Mouse (Mus musculus) heart, postnatal 0 days (tissue): ENCODE measurements around the gene Med8. TPM values are rescaled to one million over a fixed set of nuclear protein-coding genes. Genes with fewer than 3 reads are reported as not detected.

Experiments
- ATAC-seq: fragments of 200-750 bp; cut with Nextera tagmentation; 2 replicates; pipeline ENCODE4 v1.8.0; 2017; ENCODE audit warnings: low read depth, moderate number of reproducible peaks, moderate library complexity; ENCODE audit not compliant: insufficient read depth
- DNase-seq: peaks from one replicate; pipeline ENCODE4 v3.0.0-alpha.2; 2016; ENCODE audit warnings: low spot score
- H3K27ac ChIP-seq: fragments of 300-500 bp; sonication (generic); 2 replicates; pipeline ENCODE4 v1.5.1; 2014; ENCODE audit warnings: low read depth, mild to moderate bottlenecking
- H3K27me3 ChIP-seq: fragments of 300-500 bp; sonication (generic); 2 replicates; pipeline ENCODE4 v1.6.1; 2014; ENCODE audit warnings: low read length, mixed read lengths; ENCODE audit not compliant: control insufficient read depth, insufficient read depth
- H3K36me3 ChIP-seq: fragments of 300-500 bp; sonication (generic); replicated peaks from 2 replicates; pipeline ENCODE4 v1.6.1; 2014; ENCODE audit warnings: low read length, mixed read lengths; ENCODE audit not compliant: control insufficient read depth, insufficient read depth
- H3K4me1 ChIP-seq: fragments of 300-500 bp; sonication (generic); 2 replicates; pipeline ENCODE4 v1.6.1; 2014; ENCODE audit warnings: antibody characterized with exemption; ENCODE audit not compliant: control insufficient read depth, insufficient read depth
- H3K4me2 ChIP-seq: fragments of 300-500 bp; sonication (generic); 2 replicates; pipeline ENCODE4 v1.6.1; 2014; ENCODE audit warnings: low read depth, mild to moderate bottlenecking, low read length, moderate library complexity
- H3K4me3 ChIP-seq: fragments of 300-500 bp; sonication (generic); 2 replicates; pipeline ENCODE4 v1.5.1; 2014; ENCODE audit warnings: low read depth, low read length
- H3K9ac ChIP-seq: fragments of 300-500 bp; sonication (generic); replicated peaks from 2 replicates; pipeline ENCODE4 v1.6.1; 2014; ENCODE audit warnings: low read depth, low read length, mixed read lengths
- H3K9me3 ChIP-seq: fragments of 300-500 bp; sonication (generic); replicated peaks from 2 replicates; pipeline ENCODE4 v1.6.1; 2016; ENCODE audit warnings: low read length; ENCODE audit not compliant: control insufficient read depth
- CTCF ChIP-seq: IDR thresholded peaks from 2 replicates; pipeline ENCODE4 v1.5.1; 2016; ENCODE audit warnings: antibody characterized with exemption, control low read depth, low read depth
- EP300 ChIP-seq: IDR thresholded peaks from 2 replicates; pipeline ENCODE4 v1.6.1; 2016; ENCODE audit warnings: antibody characterized with exemption, low read depth
- WGBS: fragments of 180-500 bp; shearing (Covaris S2); extraction: QIAGEN DNeasy Blood & Tissue Kit; methylation state at CpG from one replicate; pipeline ENCODE4 v1.1.7; 2014; 5-methylcytosine and 5-hydroxymethylcytosine counted together
- polyA plus RNA-seq: library from polyadenylated mRNA; unstranded; fragments of >200 nt; fragmentation: Nextera tagmentation; extraction: Ambion mirVana; gene quantifications from 2 replicates; pipeline ENCODE4 v1.2.1, GENCODE M21; 2015
- total RNA-seq: library from RNA; depleted of rRNA; stranded (reverse); fragments of >200 nt; gene quantifications from 2 replicates; pipeline ENCODE4 v1.2.3, GENCODE M21; 2014; ENCODE audit warnings: low replicate concordance

The Med8 gene
- total and polyA plus RNA-seq, 2 experiments from 2014 or later = 17.3 to 58.8 TPM

GRCm38 (mm10) chr4:118432332-118432731 lies 23.2 kb downstream of the Med8 start:
- no peak overlapping the region for H3K4me3 ChIP-seq
- peaks cover 46% of the 10 kb centered on the region for H3K4me1 ChIP-seq
- H3K27ac ChIP-seq = no peak overlapping the region
- DNase-seq (no peak), ATAC-seq (no peak)
- H3K9me3 ChIP-seq = no peaks in the 10 kb centered on the region
- peaks cover 47% of the 10 kb centered on the region for H3K36me3 ChIP-seq
- 86% methylated on average over 8 of the region's 8 CpGs for WGBS
- no peaks in the 10 kb centered on the region for H3K27me3 ChIP-seq
- H3K9ac ChIP-seq = no peak overlapping the region
- TF ChIP-seq EP300 (no peak), CTCF (no peak)
- no peak overlapping the region for H3K4me2 ChIP-seq

GRCm38 (mm10) chr4:118436820-118437603 lies 27.9 kb downstream of the Med8 start, which contains the start of gene Cdc20:
TSS of gene Cdc20 (minus strand) at chr4:118437352.
- H3K4me1 ChIP-seq = peaks cover 37% of the 10 kb centered on the region
- no peaks in the 10 kb centered on the region for H3K27me3 ChIP-seq
- H3K9ac ChIP-seq = peak within 1 kb of the TSS; percentile 80
- H3K27ac ChIP-seq = peak within 1 kb of the TSS; percentile 88
- peaks cover 27% of the 10 kb centered on the region for H3K36me3 ChIP-seq
- peak within 1 kb of the TSS; percentile 66 for H3K4me3 ChIP-seq
- under 1% methylated on average over 67 of the region's 67 CpGs for WGBS
- TF ChIP-seq CTCF (no peak), EP300 (peak; percentile 20; the same call in 1 of the 2 replicates)
- H3K9me3 ChIP-seq = no peaks in the 10 kb centered on the region
- ATAC-seq = peak; percentile 96
- peak within 1 kb of the TSS; percentile 97 for H3K4me2 ChIP-seq
- peak; percentile 98 for DNase-seq

- H3K27ac ChIP-seq = peak overlapping the region; percentile 88
- H3K36me3 ChIP-seq = peaks cover 18% of the 10 kb centered on the region
- no peaks in the 10 kb centered on the region for H3K27me3 ChIP-seq
- peak overlapping the region; percentile 97 for H3K4me2 ChIP-seq
- peak; percentile 22 for ATAC-seq
- peak; percentile 61 for DNase-seq
- 7% methylated on average over 12 of the region's 12 CpGs for WGBS
- TF ChIP-seq CTCF (no peak), EP300 (no peak; the same call in 1 of the 2 replicates)
- peaks cover 37% of the 10 kb centered on the region for H3K4me1 ChIP-seq
- peak overlapping the region; percentile 80 for H3K9ac ChIP-seq
- peak overlapping the region; percentile 66 for H3K4me3 ChIP-seq
- H3K9me3 ChIP-seq = no peaks in the 10 kb centered on the region
These were observed 28.7 kb downstream of the Med8 start for GRCm38 (mm10) chr4:118437829-118438253.

- WGBS = 65% methylated on average over 10 of the region's 10 CpGs
- H3K4me1 ChIP-seq = peaks cover 12% of the 10 kb centered on the region; the same call in 1 of the 2 replicates
- TF ChIP-seq EP300 = no peak
- TF ChIP-seq CTCF = no peak
- H3K4me2 ChIP-seq = no peak overlapping the region
- no peaks in the 10 kb centered on the region for H3K9me3 ChIP-seq
- no peaks in the 10 kb centered on the region for H3K27me3 ChIP-seq
- no peaks in the 10 kb centered on the region for H3K36me3 ChIP-seq
- peak; percentile 24; the same call in 1 of the 2 replicates for ATAC-seq
- DNase-seq = no peak
- H3K4me3 ChIP-seq = no peak overlapping the region
- no peak overlapping the region for H3K27ac ChIP-seq
- H3K9ac ChIP-seq = no peak overlapping the region
These were observed 36.0 kb downstream of the Med8 start for GRCm38 (mm10) chr4:118445088-118445487.

GRCm38 (mm10) chr4:118445781-118446414 lies 36.8 kb downstream of the Med8 start:
- no peak overlapping the region for H3K27ac ChIP-seq
- H3K36me3 ChIP-seq = no peaks in the 10 kb centered on the region
- TF ChIP-seq CTCF (no peak), EP300 (no peak)
- DNase-seq (no peak), ATAC-seq (peak; percentile 70)
- peaks cover 12% of the 10 kb centered on the region; the same call in 1 of the 2 replicates for H3K4me1 ChIP-seq
- H3K4me3 ChIP-seq = peak overlapping the region; percentile 42
- H3K27me3 ChIP-seq = no peaks in the 10 kb centered on the region
- H3K9me3 ChIP-seq = no peaks in the 10 kb centered on the region
- 28% methylated on average over 18 of the region's 18 CpGs for WGBS
- H3K4me2 ChIP-seq = peak overlapping the region; percentile 64
- H3K9ac ChIP-seq = 0 out of 2 replicates have a peak overlapping the region, but pooled peaks have one; percentile 35
